Mouse (Mus musculus) spleen, postnatal 36 days (tissue): ENCODE data around the gene Otop2.

Experiments
- DNase-seq, 2 experiments: peaks; one replicate each; pipeline ENCODE4 v3.0.0; 2022; ENCODE audit warnings: low spot score in 2 of 2, mixed read lengths in 1 of 2

Gene Otop2

DNA sequence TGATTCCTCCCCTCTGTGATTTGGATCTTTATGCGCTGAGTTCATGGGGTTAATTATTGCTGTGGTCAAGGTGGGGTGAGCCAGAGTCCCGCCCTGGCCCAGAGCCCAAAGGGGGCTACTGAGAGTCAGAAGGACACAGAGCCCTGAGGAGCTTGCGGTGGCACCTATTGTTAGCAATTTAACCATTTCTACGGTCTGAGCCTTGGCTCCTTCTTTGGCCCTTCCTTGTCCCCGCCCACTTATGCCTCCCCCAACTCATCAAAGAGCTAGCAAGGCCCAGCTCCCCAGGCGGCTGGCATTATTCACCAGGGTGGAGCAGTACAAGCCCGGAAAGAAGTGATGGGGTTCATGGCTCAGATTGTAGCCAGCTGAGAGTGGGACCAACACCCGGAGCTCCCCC lies at the start of gene Otop2:
Gene Otop2, plus strand, starts transcription at position 301 of the 400 bp plus-strand sequence.
- DNase-seq, result no peak

DNA sequence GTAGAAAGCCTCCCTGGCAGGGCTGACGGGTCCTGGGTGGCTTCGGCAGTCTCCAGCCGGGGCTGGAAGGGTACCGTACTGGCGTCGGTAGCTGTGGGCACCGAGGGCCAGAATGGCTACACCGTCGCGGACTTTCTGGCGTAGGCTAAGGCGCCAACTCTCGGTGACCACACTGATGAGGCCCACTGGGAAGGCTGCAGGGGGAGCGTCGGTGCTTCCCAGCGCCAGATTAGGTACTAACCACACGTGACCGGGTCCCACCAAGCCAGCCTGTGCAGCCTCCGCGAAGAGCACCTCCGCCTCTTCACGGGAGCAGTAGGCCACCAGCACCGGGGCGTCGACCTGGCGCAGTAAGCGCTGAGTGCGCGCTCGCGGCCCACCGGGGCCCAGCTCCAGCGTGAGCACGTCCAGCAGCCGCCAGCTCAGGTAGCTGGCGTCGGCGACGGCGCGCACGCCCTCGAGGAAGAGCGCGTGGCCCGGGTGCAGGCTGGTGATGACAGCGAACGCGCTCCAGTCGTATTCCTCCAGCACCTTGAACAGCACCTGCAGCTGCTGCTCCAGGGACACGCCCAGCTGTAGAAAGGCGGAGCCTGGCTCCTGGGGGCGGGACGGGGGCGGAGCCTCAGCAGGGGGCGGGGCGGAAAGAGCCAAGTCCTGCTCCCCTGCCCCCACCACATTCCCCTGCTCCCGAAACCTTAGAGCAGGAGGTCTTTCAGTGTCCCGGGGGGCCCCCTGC lies 49.0 kb upstream of the Otop2 start:
- DNase-seq, result no peak

DNA sequence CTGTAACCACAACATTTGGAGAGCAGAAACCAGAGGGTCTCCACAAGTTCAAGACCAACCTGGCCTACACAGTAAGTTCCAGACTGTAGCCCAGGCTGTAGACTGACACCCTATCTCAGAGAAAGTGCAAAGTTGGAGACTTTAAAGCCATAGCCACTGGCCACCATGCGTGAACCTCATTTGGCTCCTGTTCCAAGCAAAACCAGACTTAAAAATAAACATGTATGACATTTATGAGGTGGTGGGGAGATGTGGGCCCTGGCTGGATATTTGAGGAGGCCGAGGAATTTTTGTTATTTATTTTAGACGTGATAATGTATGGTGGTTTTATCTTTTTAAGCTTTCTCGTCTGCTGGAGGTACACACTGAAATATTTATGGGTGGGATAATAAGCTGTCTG lies 47.8 kb upstream of the Otop2 start:
- no peak for DNase-seq

DNA sequence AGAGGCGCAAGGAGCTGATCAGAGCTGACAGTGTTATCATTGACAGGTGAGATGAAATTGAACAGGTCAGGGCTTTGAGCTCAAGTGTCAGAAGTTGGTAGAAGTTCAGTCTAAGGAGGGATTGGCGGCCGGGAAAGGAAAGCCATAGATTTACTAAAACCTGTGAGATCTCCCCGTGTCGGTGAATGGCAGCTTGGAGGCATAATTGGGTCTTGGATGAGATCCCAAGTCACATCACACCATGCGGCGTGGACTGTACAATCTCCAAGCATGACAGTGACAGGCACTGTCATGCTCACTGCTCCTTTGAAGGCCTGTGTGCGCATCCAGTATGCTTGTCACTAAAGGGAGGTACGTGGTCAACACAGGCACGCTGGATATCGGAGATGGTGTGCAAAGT lies 44.0 kb upstream of the Otop2 start:
- no peak for DNase-seq

DNA sequence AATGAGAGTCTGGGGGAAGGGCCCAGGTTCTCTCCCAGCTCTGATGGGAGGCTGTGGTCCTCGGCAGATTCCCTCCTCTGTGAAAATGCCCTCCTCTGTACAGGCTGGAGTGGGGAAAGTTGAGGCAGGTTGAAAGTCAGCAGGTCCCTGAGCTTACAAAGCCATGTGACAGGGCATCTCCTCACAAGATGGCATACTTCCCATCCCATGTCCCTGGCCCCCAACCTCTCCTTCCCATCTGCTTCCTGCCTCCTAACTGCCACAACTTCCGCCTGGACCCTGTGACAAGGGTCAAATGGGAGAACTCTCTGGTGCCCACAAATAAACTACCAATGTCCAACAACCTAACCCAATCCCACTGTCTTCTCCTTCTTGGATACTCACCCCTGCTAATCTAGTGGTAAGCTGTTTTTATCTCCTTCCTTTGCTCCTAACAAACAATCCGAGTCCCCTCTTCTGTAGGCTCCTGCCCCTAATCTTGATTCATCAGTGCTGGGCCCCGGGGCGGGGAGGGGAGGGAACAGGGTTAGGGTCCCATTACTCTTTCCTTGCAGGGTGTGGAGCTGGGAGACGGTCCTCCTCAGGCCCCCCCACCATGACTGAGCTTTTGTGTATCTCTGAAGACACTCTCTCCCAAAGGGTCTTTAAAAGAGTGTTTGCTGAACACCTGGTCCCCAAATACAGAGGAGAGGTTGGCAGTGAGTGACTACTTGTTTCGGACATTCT lies 42.7 kb upstream of the Otop2 start:
- no peak for DNase-seq

DNA sequence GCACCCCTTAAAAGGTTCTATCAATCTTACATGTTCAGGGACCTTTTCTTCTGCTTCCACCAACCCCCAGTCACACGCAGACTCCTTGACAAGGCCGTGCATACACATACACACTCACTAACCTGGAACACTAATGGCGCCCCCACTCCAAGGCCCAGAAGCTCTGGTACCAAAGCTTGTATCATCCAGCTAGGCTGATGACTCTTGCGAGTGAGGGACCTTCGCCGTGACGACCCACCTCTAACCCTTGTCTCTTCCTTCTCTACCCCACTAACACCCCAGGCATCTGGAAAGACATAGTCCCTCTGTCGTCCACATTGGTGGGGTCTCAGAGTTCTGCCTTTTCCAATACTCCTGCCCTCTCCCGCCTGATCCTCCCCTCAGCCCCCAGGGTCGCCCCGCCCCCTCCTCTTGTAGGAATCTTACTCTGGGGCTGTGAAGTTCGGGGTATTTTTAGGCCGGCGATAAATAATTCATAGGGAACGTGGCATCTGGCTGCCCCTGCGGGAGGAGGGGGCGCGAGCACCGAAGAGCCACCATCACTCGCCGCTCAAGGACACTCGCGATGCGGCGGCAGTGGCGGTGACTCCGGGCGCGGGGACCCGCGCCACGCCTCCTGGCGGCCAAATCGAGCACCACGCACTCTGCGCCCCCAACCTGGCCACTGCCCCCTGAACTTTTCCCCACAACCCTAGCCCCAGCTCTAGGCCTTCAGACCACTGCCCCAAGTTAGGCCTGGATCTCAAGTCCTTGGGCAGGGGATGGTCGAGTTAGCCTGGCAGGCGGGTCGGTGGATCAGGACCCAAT lies 41.9 kb upstream of the Otop2 start:
- DNase-seq, result no peak

DNA sequence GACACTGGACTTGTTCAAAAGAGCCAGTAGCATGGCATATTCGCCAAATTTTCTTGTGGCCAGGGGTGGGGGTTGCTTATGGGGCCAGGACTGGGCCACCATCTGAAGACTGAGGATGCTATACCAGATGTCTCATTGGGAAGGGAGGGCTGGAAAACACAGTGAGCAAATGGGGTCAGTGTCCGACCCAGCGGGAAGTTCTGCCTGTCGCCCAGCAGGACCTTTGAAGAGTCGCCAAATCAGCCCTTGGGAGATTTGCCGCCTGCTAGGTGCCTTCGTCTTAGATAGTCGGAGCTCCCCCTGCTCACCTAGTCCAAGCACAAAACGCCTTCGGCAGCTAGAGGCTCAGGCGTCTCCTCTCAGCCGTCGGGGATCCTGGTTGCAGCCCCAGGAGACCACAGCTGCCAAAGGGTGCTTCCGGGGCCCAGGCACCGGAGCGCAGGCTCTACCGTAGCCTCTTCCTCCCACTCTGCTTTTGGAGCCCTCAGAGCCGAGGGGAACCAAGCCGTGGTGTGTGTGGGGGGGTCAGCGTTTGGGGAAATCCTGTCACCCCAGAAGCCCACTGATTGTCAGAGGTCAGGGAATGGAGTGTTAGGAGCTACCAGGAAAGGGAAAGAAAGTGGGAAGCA lies 41.1 kb upstream of the Otop2 start:
- no peak for DNase-seq

DNA sequence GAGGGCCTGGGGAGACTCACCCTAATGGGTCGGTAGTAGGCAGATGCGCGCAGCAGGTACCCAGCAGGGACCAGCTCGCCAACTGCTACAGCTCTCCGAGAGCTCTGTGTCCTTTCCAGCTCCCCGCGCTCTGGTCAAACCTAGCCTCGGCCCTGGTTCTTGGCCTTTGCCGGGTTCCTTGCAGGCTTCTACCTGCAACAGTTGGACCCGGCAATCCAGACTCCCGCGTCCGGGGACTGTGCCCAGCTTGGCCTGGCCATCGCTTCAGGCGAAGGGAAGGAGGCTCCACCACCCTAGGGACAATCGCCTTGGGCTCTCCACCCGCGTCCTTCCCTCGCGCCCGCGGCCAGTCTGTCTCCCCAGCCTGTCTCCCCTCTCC lies 40.6 kb upstream of the Otop2 start:
- DNase-seq, result no peak

DNA sequence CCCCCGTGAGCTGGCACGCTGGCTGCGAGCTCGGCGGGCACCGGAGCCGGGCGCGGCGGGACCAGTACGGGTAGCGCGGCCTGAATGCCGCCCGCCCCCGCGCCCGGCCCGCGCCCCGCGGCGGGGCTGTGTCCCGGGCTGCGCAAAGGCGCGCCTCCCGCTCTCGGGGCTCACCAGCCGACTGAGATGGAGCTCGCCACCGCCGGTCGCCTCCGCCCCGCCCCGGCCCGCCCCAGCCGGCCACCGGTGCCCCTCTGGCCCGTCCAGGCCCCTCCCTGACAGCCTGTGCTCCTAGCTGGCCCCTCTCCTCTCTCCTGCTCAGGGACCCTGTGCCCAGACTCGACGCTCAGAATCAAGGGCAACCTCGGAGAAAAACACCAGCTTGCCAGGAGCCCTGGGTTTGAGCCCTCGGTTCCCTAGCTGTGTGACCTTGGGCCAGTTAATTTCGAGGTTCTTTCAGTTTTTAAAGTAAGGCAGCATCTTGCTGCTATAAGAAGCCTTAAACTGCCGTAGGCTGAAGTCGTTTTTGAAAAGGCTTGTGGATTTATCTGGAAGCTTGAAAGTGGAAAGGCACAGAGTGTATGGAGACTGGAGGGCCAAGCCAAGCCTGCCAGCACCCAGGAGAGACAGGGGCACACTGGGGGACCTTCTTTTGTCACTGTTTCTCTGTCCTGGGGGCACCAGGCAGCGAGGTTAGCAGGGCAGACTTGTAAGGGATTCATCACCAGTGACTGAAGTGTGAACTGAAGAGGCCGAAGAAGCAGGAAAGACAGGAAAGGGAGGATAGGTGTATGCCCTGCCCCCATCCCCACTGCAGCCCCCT lies 39.7 kb upstream of the Otop2 start, which contains the start of gene Grin2c:
Gene Grin2c, minus strand, starts transcription at position 183 of the 823 bp plus-strand sequence.
- no peak for DNase-seq

DNA sequence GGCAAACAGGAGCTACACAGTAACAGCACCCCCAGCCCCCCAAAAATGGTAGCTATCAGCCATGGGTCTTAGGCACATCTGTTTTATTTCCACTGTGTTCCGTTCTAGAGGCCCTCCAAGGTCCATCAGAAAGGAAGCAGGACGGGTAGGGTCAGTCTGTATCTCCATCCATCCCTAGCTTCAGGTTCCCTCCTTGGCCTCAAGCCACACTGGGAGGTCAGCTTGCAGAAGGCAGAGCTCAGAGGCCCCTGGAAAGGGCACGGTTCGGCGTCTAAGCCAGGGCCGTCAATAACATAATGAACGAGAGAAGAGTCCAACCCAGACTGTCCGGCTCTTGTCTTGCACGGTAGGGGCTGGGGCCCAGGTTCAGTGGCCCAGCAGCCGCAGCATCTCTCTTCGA lies 39.0 kb upstream of the Otop2 start:
- no peak for DNase-seq

DNA sequence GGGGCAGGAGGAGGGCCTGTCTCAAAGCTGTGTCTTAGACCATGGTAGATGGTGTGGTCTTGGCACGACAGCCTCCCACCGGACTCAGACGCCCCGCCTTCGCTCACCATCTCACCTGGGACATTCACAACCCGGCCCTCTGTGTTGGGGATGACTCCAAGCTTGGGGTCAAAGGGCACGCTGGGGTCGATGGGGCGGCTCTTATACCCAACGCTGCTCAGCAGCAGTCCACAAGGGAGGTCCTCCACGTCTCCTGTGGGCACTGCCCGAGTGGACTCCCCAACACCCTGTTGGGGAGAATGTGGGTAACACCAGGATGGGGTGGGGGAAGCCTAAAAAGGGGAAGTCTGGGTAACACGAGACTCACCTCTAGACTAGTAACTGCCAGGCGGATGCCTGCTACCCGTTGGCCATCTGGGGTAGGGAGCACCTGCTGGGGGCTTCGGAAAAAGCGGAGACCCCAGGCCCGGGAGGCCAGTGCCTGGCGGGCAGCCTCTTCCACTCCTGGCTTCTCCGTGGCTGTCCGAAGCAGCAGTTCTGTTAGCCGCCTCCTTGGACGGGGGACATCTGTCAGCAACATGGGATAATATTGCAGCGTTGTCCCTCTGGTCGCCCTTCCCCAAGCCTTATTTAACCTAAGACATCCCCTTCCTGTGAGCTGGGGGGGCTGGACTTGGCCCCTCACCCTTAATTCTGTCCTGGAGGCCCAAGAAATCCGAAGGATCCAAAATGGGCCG lies 37.5 kb upstream of the Otop2 start:
- no peak for DNase-seq

DNA sequence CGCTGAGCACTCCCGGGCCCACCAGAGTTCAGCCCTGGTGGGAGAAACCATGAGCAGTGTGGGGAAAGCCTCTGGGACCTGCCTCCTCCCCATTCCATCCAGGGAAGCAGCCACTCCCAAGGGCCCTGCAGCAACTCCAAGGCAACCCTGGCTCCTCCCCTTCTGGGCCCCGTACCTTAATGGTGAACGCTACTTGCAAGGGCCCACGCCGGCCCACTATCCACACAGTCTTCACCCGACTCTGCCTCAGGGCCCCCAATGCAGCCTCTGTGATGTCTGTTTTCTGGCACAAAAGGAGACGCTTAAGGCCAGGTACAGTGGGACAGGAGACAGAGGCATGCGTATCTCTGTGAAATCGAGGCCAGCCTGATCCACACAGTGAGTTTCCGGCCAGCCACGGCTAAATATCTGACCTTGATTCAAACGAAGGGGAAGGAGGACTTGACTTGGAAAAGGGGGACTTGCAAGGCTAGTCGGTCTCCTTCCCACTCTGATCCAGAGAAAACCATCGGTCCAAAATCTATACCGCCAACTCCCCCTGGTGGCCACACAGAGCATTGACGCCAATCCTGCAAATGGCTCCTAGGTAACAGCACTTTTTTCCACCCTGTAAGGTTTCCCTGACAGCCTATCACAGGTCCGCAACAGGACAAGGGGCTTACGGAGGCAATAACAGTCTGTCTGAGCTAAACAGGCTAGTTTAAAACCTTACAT lies 36.7 kb upstream of the Otop2 start:
- peak; percentile 22 to 24 for DNase-seq

DNA sequence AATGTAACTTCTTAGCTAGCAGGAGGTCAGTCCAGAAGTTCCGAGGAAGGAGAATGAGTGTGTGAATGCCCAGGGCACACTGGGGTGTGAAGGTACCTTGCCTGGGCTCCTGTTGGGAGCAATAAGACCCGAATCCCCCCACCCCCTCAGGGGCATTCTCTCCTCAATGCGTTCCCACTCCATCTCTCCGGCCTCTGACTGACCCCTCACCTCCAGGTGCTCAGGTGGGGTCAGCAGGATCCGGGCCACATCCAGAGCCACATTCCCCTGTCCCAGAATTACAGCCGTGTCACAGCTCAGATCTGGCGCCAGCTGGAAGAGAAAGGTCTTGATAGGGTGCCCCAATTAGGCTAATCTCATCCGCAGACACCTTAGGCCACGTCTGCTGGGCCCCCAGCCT lies 35.9 kb upstream of the Otop2 start:
- no peak for DNase-seq

DNA sequence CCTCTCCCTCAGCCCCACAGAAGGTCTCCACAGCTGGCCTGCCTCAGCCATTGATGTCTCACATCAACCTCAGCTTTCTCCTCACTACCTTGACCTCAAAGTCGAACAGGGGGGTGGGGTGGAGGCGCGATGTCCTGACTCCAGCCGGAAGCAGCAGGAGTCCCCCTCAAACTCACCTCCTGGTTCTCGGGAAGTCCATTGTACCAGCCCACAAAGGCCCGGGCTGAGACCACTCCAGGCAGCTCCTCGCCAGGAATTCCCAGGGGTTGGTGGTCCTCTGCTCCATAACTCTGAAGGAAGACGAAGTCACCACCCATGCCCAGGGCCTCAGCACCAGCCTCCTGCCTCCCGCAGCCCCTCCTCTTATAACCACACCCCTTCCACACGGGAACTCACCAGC lies 35.5 kb upstream of the Otop2 start:
- DNase-seq, result no peak

DNA sequence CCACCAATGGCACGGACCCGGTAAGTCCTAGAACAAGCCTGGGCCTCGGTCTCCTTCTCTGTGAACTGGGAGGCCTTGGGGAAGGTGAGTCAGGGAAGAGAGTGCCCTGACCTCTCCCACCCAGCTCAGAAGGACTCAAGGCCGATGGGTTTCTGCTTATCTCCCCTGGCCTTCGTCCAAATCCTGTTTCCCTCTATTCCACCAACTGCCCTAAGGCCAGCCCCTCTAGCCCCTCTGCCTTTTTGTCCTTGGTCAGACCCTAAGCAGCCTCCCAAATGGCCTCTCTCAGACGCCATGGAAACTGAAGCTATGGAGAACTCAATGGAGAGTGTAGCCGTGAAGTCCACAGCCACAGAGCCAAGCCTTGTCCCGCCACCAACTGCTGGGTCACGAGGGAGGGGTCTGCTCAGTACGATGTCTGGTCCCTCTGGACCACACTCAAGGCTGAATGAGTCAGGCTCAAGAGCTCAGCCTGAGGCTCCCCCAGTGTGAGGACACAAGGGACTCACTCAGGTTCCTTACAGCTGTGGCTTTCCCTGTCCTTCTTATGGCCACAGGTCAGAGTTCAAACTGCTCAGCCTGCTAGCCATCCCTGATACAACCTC lies 34.0 kb upstream of the Otop2 start:
- DNase-seq, result no peak

DNA sequence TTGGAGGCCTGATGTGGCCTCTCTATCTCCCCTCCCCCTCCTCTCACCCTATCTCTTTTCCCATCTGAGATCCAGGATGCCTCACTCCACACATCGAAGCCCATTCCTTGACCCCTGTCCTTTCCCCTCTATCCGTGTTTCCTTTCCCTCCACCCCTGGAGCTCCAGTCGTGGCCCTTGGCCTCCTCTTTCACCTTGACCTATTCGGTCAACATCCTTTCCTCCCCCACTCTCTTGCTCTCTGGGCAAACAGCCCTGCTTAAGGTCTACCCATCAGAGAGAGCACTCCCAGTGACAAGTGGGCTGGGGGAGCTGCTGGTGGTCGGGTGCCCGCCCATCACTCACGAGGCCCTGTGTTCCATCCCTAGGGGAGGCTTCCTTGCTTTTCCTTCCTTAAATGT lies 33.2 kb upstream of the Otop2 start:
- no peak for DNase-seq

DNA sequence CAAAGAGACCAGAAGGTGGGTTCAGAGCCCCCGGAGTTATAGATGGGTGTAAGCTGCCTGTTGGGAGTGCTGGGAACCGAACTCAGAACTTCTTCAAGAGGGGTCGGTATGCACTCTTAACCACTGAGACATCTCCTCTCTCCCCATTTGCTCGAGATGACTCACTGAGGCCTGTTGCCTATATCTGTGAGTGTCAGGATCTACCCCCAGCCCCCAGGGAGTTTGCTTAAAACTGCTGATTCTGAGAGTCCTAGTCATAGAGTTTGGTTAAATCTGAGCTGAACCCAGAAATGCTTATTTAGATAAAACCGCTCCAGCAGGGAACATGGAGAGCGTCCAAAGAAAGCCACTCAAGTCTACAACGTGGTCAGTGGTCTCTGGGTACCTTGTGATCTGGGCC lies 32.8 kb upstream of the Otop2 start:
- no peak for DNase-seq

DNA sequence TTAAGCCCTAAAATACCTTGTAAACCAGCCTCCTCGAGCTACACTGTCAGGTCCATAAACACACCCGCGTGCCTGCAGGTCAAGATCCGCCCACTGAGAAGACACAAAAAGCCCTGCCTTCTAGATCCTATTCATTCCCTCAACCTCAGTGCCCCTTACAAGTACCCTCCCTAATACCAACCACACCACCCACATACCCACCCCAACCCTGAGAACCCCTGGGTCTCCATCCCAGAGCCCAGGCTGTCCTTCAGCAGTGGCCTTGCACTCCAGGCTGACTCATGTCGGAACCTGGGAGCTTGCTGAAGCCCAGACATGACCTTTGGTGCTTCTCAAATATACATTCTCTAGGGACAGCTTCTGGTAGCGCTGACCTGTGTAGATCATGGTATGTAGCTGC lies 32.2 kb upstream of the Otop2 start:
- DNase-seq, result no peak

DNA sequence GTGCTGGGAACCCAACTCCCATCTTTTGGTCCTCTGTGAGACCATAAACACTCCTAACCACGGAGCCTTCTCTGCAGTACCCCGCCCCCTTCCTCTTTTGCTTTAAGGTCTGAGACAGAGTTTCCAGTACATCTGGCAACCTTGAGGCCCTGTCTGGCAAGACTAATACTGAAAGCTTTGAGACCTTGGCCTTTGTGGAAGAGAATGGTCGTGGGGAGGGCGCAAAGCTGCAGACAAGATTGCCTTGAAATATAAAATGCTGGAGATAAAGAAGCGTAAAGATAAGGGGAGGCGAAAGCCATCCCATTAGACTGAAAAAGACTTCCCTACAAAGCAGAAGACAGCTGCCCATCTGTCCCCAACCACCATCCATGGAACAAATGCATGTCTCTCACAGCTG lies 31.5 kb upstream of the Otop2 start:
- DNase-seq, result no peak

DNA sequence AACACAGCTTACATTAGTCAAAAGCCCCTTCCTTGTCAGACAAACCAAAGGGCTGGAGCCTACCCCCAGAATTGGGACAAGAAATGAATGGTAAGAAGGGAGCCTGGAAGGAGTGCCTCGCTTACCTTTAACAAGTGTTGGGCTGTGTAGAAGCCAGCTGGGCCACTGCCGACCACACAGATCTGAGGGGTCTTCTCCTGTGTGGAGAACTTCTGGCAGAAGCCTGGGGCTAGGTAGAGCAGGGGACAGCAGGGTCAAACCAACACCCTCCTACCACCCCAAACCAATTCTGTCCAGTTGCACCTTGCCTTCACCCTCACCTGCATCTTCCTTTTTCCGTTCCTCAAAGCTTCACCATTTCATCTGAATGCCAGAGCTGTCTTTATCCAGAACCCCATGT lies 31.0 kb upstream of the Otop2 start:
- no peak for DNase-seq
